Mouse (Mus musculus): ENCODE measurements around the gene Ncoa3. TPM values are rescaled to one million over a fixed set of nuclear protein-coding genes. Genes with fewer than 3 reads are reported as not detected.

Ncoa3 gene
- total and polyA plus RNA-seq, 2 experiments from 2014 or later, result 5.8 to 48.7 TPM

DNA sequence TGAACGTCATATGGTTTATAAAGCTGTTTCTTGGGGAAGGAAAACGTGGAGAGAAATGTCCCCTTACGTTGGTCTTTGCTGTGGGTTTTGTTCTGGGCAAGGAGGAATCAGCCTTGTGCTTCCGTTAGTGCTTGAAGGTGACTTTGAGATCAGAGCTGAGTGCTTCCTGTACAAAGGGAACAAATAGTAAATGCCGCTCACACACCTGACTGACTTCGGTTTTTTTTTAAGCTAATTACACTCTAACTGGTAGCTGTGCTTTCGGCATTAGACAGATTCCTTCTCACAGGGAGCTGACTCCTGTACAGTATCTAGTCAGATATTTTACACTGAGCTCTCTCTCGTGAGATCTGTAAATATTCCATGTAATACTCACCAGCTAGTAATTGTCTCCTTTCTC lies 29.9 kb downstream of the Ncoa3 start:
- no peaks in the 10 kb centered on the region for H3K36me3 ChIP-seq (replicated peaks; ENCODE audit: control insufficient read depth, insufficient read depth, low read length)
- no peak overlapping the region for H3K9ac ChIP-seq (replicated peaks; ENCODE audit: low read depth, low read length)
- H3K4me3 ChIP-seq (ENCODE audit: low read depth, low read length), result no peak overlapping the region
- no peaks in the 10 kb centered on the region for H3K27me3 ChIP-seq (ENCODE audit: control insufficient read depth, insufficient read depth, low read length)
- no peak for TF ChIP-seq CTCF (IDR thresholded peaks at IDR 0.05; ENCODE audit: low read depth)
- TF ChIP-seq EP300 (IDR thresholded peaks at IDR 0.05; ENCODE audit: low read depth), result no peak
- 25% methylated on average over 8 of the region's 8 CpGs for WGBS
- H3K4me2 ChIP-seq (ENCODE audit: low read depth, low read length), result peak overlapping the region; percentile 18; the same call in 1 of the 2 replicates
- no peak for ATAC-seq (ENCODE audit: insufficient read depth, low read depth)
- peak overlapping the region; percentile 78 for H3K27ac ChIP-seq (ENCODE audit: low read depth)
- no peaks in the 10 kb centered on the region for H3K9me3 ChIP-seq (replicated peaks; ENCODE audit: control insufficient read depth, low read length)
- no peak for DNase-seq (ENCODE audit: low spot score)
- H3K4me1 ChIP-seq (ENCODE audit: control insufficient read depth, insufficient read depth), result peaks cover 25% of the 10 kb centered on the region; the same call in 1 of the 2 replicates

DNA sequence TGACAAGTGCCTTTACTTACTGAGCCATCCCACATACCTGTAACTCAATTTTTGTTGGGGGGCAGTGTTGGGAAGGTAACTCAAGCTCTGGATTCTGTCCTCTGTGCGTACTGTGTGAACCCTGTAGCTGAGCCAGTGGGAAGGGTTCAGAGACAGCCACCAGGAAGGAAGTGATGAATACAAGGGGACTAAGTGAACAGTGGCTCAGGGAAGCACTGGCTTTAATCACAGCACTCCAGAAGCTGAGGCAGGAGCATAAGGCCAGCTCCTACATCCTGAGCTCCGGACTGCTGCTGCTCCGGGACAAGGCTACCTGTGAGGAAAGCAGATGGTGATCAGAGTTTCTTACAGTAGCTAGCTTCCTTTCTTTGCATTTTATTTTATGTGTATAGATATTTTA lies 31.6 kb downstream of the Ncoa3 start:
- WGBS, result 65% methylated on average over 3 of the region's 3 CpGs
- Histone ChIP-seq H3K4me2 (ENCODE audit: low read depth, low read length) (no peak overlapping the region), H3K9me3 (replicated peaks; ENCODE audit: control insufficient read depth, low read length) (no peaks in the 10 kb centered on the region), H3K36me3 (replicated peaks; ENCODE audit: control insufficient read depth, insufficient read depth, low read length) (no peaks in the 10 kb centered on the region), H3K27me3 (ENCODE audit: control insufficient read depth, insufficient read depth, low read length) (no peaks in the 10 kb centered on the region), H3K4me3 (ENCODE audit: low read depth, low read length) (no peak overlapping the region), H3K4me1 (ENCODE audit: control insufficient read depth, insufficient read depth) (peaks cover 28% of the 10 kb centered on the region), H3K27ac (ENCODE audit: low read depth) (no peak overlapping the region), H3K9ac (replicated peaks; ENCODE audit: low read depth, low read length) (no peak overlapping the region)
- ATAC-seq (ENCODE audit: insufficient read depth, low read depth), result no peak
- no peak for DNase-seq (ENCODE audit: low spot score)
- TF ChIP-seq EP300 (IDR thresholded peaks at IDR 0.05; ENCODE audit: low read depth), result no peak
- TF ChIP-seq CTCF (IDR thresholded peaks at IDR 0.05; ENCODE audit: low read depth), result no peak

DNA sequence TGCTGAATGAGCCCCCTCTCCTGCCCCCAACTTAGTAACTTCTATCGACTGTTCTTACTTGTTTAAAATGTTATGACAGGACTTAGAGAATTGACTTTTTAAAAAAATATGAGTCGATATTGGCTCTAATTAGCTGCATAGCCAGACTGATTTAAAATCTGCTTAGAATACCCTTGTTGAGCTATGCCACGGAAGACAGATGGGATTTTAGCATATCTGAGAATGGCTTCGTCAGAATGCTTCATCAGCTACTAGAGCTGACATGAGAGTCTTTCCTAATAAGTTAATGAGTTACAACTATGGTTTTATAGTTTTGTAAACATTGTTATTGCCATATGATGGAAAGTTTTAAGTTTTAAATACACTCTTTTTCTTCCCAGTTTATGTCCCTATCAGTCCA lies 32.2 kb downstream of the Ncoa3 start:
- Histone ChIP-seq H3K9me3 (replicated peaks; ENCODE audit: control insufficient read depth, low read length) (no peaks in the 10 kb centered on the region), H3K4me2 (ENCODE audit: low read depth, low read length) (no peak overlapping the region), H3K4me1 (ENCODE audit: control insufficient read depth, insufficient read depth) (peaks cover 32% of the 10 kb centered on the region), H3K27ac (ENCODE audit: low read depth) (no peak overlapping the region), H3K36me3 (replicated peaks; ENCODE audit: control insufficient read depth, insufficient read depth, low read length) (no peaks in the 10 kb centered on the region), H3K9ac (replicated peaks; ENCODE audit: low read depth, low read length) (no peak overlapping the region), H3K27me3 (ENCODE audit: control insufficient read depth, insufficient read depth, low read length) (no peaks in the 10 kb centered on the region), H3K4me3 (ENCODE audit: low read depth, low read length) (no peak overlapping the region)
- no peak for DNase-seq (ENCODE audit: low spot score)
- ATAC-seq (ENCODE audit: insufficient read depth, low read depth), result no peak
- no peak for TF ChIP-seq CTCF (IDR thresholded peaks at IDR 0.05; ENCODE audit: low read depth)
- no peak for TF ChIP-seq EP300 (IDR thresholded peaks at IDR 0.05; ENCODE audit: low read depth)
- 82% methylated on average over 4 of the region's 4 CpGs for WGBS

DNA sequence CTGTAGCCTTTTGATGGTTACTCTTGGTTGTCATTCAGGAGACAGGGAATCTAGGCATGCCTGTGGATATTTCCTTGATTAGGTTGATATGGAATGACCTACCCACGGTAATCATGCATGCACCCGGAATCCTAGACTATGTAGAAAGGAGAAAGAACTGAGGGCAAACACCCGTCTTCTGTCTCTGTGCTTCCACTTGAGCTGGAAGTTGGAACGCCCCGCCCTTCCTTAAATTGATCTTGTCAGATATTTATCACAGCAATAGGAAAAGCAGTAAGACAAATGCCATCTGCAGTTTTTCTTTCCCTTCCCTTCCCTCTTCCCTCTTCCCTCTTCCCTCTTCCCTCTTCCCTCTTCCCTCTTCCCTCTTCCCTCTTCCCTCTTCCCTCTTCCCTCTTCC lies 33.5 kb downstream of the Ncoa3 start:
- 64% methylated on average over 5 of the region's 5 CpGs for WGBS

DNA sequence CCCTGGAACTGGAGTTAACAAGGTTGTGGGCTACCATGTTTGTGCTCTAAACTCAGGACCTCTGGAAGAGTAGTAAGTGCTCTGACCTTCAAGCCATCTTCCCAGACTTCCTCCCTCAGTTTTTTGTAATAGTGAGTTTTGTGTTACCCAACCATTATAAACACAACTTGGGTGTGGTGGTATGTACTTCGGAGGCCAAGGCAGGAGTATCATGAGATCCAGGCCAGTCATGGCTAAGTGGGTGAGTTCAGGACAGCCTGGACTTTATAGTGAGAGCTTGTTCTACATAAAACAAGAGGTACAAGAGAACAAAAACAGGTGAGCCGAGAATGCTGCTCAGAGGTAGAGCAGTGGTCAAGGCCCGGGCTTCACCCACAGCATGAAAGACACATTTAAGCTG lies 35.4 kb downstream of the Ncoa3 start:
- Histone ChIP-seq H3K27ac (ENCODE audit: low read depth) (peak overlapping the region; percentile 2; the same call in 1 of the 2 replicates), H3K27me3 (ENCODE audit: control insufficient read depth, insufficient read depth, low read length) (no peaks in the 10 kb centered on the region), H3K4me3 (ENCODE audit: low read depth, low read length) (no peak overlapping the region), H3K4me1 (ENCODE audit: control insufficient read depth, insufficient read depth) (peaks cover 27% of the 10 kb centered on the region), H3K4me2 (ENCODE audit: low read depth, low read length) (no peak overlapping the region), H3K36me3 (replicated peaks; ENCODE audit: control insufficient read depth, insufficient read depth, low read length) (no peaks in the 10 kb centered on the region), H3K9ac (replicated peaks; ENCODE audit: low read depth, low read length) (no peak overlapping the region), H3K9me3 (replicated peaks; ENCODE audit: control insufficient read depth, low read length) (no peaks in the 10 kb centered on the region)
- no peak for TF ChIP-seq EP300 (IDR thresholded peaks at IDR 0.05; ENCODE audit: low read depth)
- no peak for TF ChIP-seq CTCF (IDR thresholded peaks at IDR 0.05; ENCODE audit: low read depth)
- ATAC-seq (ENCODE audit: insufficient read depth, low read depth) (no peak), DNase-seq (ENCODE audit: low spot score) (no peak)
- 94% methylated on average over 3 of the region's 3 CpGs for WGBS

More for the DNA sequence above, 33.5 kb downstream of the Ncoa3 start:
- ATAC-seq (ENCODE audit: insufficient read depth, low read depth) (no peak), DNase-seq (ENCODE audit: low spot score) (no peak)
- no peak overlapping the region for H3K4me3 ChIP-seq (ENCODE audit: low read depth, low read length)
- no peaks in the 10 kb centered on the region for H3K36me3 ChIP-seq (replicated peaks; ENCODE audit: control insufficient read depth, insufficient read depth, low read length)
- H3K4me1 ChIP-seq (ENCODE audit: control insufficient read depth, insufficient read depth), result peaks cover 35% of the 10 kb centered on the region
- TF ChIP-seq EP300 (IDR thresholded peaks at IDR 0.05; ENCODE audit: low read depth) (no peak), CTCF (IDR thresholded peaks at IDR 0.05; ENCODE audit: low read depth) (no peak)
- H3K27me3 ChIP-seq (ENCODE audit: control insufficient read depth, insufficient read depth, low read length), result no peaks in the 10 kb centered on the region
- no peak overlapping the region for H3K4me2 ChIP-seq (ENCODE audit: low read depth, low read length)
- H3K9me3 ChIP-seq (replicated peaks; ENCODE audit: control insufficient read depth, low read length), result no peaks in the 10 kb centered on the region
- no peak overlapping the region for H3K27ac ChIP-seq (ENCODE audit: low read depth)
- no peak overlapping the region for H3K9ac ChIP-seq (replicated peaks; ENCODE audit: low read depth, low read length)

DNA sequence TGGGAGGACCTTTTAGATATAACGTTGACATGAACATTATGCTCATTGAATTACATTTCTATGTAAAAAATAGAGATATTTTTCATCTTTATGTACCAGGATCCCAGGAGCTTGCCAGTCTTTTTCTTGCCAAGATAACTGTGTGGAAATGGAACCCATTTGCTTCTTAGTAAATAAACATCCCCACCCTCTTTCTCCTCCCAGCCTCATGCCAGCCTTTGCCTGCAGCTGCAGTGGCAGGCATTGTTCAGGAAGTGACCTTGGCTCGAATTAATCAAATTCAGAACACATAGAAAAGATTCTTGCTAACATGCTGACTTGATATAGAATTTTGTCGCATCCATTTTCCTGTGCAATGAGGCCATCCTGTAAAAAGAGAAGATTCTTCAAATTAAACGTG lies 36.8 kb downstream of the Ncoa3 start:
- WGBS, result 45% methylated on average over 4 of the region's 4 CpGs
- Histone ChIP-seq H3K4me3 (ENCODE audit: low read depth, low read length) (no peak overlapping the region), H3K36me3 (replicated peaks; ENCODE audit: control insufficient read depth, insufficient read depth, low read length) (no peaks in the 10 kb centered on the region), H3K27me3 (ENCODE audit: control insufficient read depth, insufficient read depth, low read length) (no peaks in the 10 kb centered on the region), H3K9me3 (replicated peaks; ENCODE audit: control insufficient read depth, low read length) (no peaks in the 10 kb centered on the region), H3K9ac (replicated peaks; ENCODE audit: low read depth, low read length) (no peak overlapping the region), H3K27ac (ENCODE audit: low read depth) (no peak overlapping the region), H3K4me1 (ENCODE audit: control insufficient read depth, insufficient read depth) (peaks cover 26% of the 10 kb centered on the region), H3K4me2 (ENCODE audit: low read depth, low read length) (no peak overlapping the region)
- ATAC-seq (ENCODE audit: insufficient read depth, low read depth) (no peak), DNase-seq (ENCODE audit: low spot score) (no peak)
- TF ChIP-seq EP300 (IDR thresholded peaks at IDR 0.05; ENCODE audit: low read depth) (no peak), CTCF (IDR thresholded peaks at IDR 0.05; ENCODE audit: low read depth) (no peak)
